Comparison of ENCODE assay signal across 8 mouse cellular contexts in genomic region chr1:86618454-86619125, GRCm38 (mm10). TPM values are rescaled to one million over a fixed set of nuclear protein-coding genes. Genes with fewer than 3 reads are reported as not detected.
DNase-seq lines count a peak whose midpoint lies in the region; ATAC-seq and TF ChIP-seq lines count a peak whose summit lies in the region.

No protein-coding gene starts in this region.

- no peak overlapping the region for H3K4me3 ChIP-seq in heart, embryonic 12.5 days
- no peak overlapping the region for H3K4me3 ChIP-seq in midbrain, embryonic 15.5 days
- H3K4me3 ChIP-seq in stomach, postnatal 0 days (ENCODE audit: low read depth, low read length), result no peak overlapping the region

- H3K4me1 ChIP-seq in heart, embryonic 12.5 days (replicated peaks), result peaks cover 4% of the 10 kb centered on the region; the same call in 1 of the 2 replicates
- H3K4me1 ChIP-seq in midbrain, embryonic 15.5 days, result no peaks in the 10 kb centered on the region
- no peaks in the 10 kb centered on the region for H3K4me1 ChIP-seq in stomach, postnatal 0 days (replicated peaks; ENCODE audit: control insufficient read depth, insufficient read depth)

- TF ChIP-seq EP300 in stomach, postnatal 0 days (optimal IDR thresholded peaks at IDR 0.05), result no peak

- H3K9me3 ChIP-seq in heart, embryonic 12.5 days (replicated peaks), result no peaks in the 10 kb centered on the region
- no peaks in the 10 kb centered on the region for H3K9me3 ChIP-seq in midbrain, embryonic 15.5 days
- H3K9me3 ChIP-seq in stomach, postnatal 0 days (ENCODE audit: control insufficient read depth, low read length), result no peaks in the 10 kb centered on the region

- H3K27ac ChIP-seq in heart, embryonic 12.5 days (ENCODE audit: poor library complexity, severe bottlenecking), result no peak overlapping the region
- H3K27ac ChIP-seq in midbrain, embryonic 15.5 days, result no peak overlapping the region
- no peak overlapping the region for H3K27ac ChIP-seq in stomach, postnatal 0 days (replicated peaks)

- no peak for ATAC-seq in heart, embryonic 12.5 days (ENCODE audit: insufficient number of reproducible peaks, low FRiP score)
- ATAC-seq in granulocyte monocyte progenitor cell, adult 5-6 weeks (replicated peaks; ENCODE audit: poor library complexity, severe bottlenecking), result peak; percentile 69; the same call in 1 of the 2 replicates
- 0 out of 2 replicates have a peak, but pooled peaks have one; percentile 51 for ATAC-seq in midbrain, embryonic 15.5 days (replicated peaks)
- peak; percentile 51; the same call in 1 of the 2 replicates for ATAC-seq in stomach, postnatal 0 days (ENCODE audit: low FRiP score, low TSS enrichment)

- TF ChIP-seq CTCF in stomach, postnatal 0 days (IDR thresholded peaks at IDR 0.05; ENCODE audit: low read depth), result peak; percentile 94

- peak; percentile 27 to 77 for DNase-seq in heart, adult 18-20 months
- DNase-seq in MN1 (ENCODE audit: low spot score), result peak; percentile 79
- peak; percentile 48 to 78 for DNase-seq in cerebellum, postnatal 25 days
- DNase-seq in left cerebral cortex, adult 11 months (ENCODE audit: low spot score), result peak; percentile 66
- peak; percentile 71 for DNase-seq in stomach, postnatal 0 days (ENCODE audit: low spot score)

- H3K27me3 ChIP-seq in heart, embryonic 12.5 days (replicated peaks), result no peaks in the 10 kb centered on the region
- H3K27me3 ChIP-seq in midbrain, embryonic 15.5 days (replicated peaks), result no peaks in the 10 kb centered on the region
- no peaks in the 10 kb centered on the region for H3K27me3 ChIP-seq in stomach, postnatal 0 days (ENCODE audit: control insufficient read depth, insufficient read depth, low read length)

- H3K36me3 ChIP-seq in heart, embryonic 12.5 days, result no peaks in the 10 kb centered on the region
- no peaks in the 10 kb centered on the region for H3K36me3 ChIP-seq in midbrain, embryonic 15.5 days (replicated peaks)
- no peaks in the 10 kb centered on the region for H3K36me3 ChIP-seq in stomach, postnatal 0 days (ENCODE audit: control insufficient read depth, insufficient read depth, low read length)

- 58% methylated on average over 10 of the region's 10 CpGs for WGBS in heart, embryonic 12.5 days
- WGBS in midbrain, embryonic 15.5 days, result 61% methylated on average over 10 of the region's 10 CpGs
- 58% methylated on average over 10 of the region's 10 CpGs for WGBS in stomach, postnatal 0 days

- H3K9ac ChIP-seq in heart, embryonic 12.5 days, result no peak overlapping the region
- no peak overlapping the region for H3K9ac ChIP-seq in midbrain, embryonic 15.5 days
- no peak overlapping the region for H3K9ac ChIP-seq in stomach, postnatal 0 days (ENCODE audit: low read length)

- no peak overlapping the region for H3K4me2 ChIP-seq in heart, embryonic 12.5 days
- no peak overlapping the region for H3K4me2 ChIP-seq in midbrain, embryonic 15.5 days
- H3K4me2 ChIP-seq in stomach, postnatal 0 days (replicated peaks; ENCODE audit: low read depth), result no peak overlapping the region

RNA-seq across cellular contexts. Expression of gene Cops7b, which starts 35.9 kb away (rescaled TPM):
- 10 to 100 TPM in 1 of 2 experiments, 1 to 10 TPM in 1; 8.8 to 10.5 TPM for total RNA-seq in heart, adult 18-20 months (2021)
- 28.6 and 32.6 TPM in 2 replicates for polyA plus RNA-seq in heart, embryonic 12.5 days (2016; fragmentation: Nextera tagmentation; extraction: Ambion mirVana)
- 22.1 and 29.3 TPM in 2 replicates for total RNA-seq in granulocyte monocyte progenitor cell, adult 5-6 weeks (2014; fragmentation: Nextera tagmentation)
- total RNA-seq in granulocyte monocyte progenitor cell, adult 5-6 weeks (2017), result 19.9 and 24.2 TPM in 2 replicates
- 67.3 and 68.9 TPM in 2 replicates for polyA plus RNA-seq in midbrain, embryonic 15.5 days (2015; fragmentation: Nextera tagmentation; extraction: Ambion mirVana)
- 14.9 and 16.2 TPM in 2 replicates for polyA plus RNA-seq in stomach, postnatal 0 days (2015; fragmentation: Nextera tagmentation; extraction: Ambion mirVana)

RNA-seq across cellular contexts. Expression of gene Pde6d, which starts 36.2 kb away (rescaled TPM):
- 10 to 100 TPM; 45.0 to 49.5 TPM for total RNA-seq in heart, adult 18-20 months (2021)
- 83.5 and 89.5 TPM in 2 replicates for polyA plus RNA-seq in heart, embryonic 12.5 days (2016; fragmentation: Nextera tagmentation; extraction: Ambion mirVana)
- 57.7 and 68.0 TPM in 2 replicates for total RNA-seq in granulocyte monocyte progenitor cell, adult 5-6 weeks (2014; fragmentation: Nextera tagmentation)
- 32.0 and 33.0 TPM in 2 replicates for total RNA-seq in granulocyte monocyte progenitor cell, adult 5-6 weeks (2017)
- 103 and 106 TPM in 2 replicates for polyA plus RNA-seq in midbrain, embryonic 15.5 days (2015; fragmentation: Nextera tagmentation; extraction: Ambion mirVana)
- polyA plus RNA-seq in stomach, postnatal 0 days (2015; fragmentation: Nextera tagmentation; extraction: Ambion mirVana), result 33.6 and 38.2 TPM in 2 replicates

RNA-seq across cellular contexts. Expression of gene Nppc, which starts 51.8 kb away (rescaled TPM):
- total RNA-seq in heart, adult 18-20 months (2021), result not detected
- 1.3 TPM in 2 replicates for polyA plus RNA-seq in heart, embryonic 12.5 days (2016; fragmentation: Nextera tagmentation; extraction: Ambion mirVana)
- total RNA-seq in granulocyte monocyte progenitor cell, adult 5-6 weeks (2014; fragmentation: Nextera tagmentation), result not detected in 2 replicates
- not detected in 2 replicates for total RNA-seq in granulocyte monocyte progenitor cell, adult 5-6 weeks (2017)
- 3.3 and 4.3 TPM in 2 replicates for polyA plus RNA-seq in midbrain, embryonic 15.5 days (2015; fragmentation: Nextera tagmentation; extraction: Ambion mirVana)
- polyA plus RNA-seq in stomach, postnatal 0 days (2015; fragmentation: Nextera tagmentation; extraction: Ambion mirVana), result 3.5 and 4.1 TPM in 2 replicates
